Mouse (Mus musculus) midbrain, embryonic 13.5 days (tissue): Measurements from ENCODE around the gene Ppfia4. TPM values are rescaled to one million over a fixed set of nuclear protein-coding genes. Genes with fewer than 3 reads are reported as not detected.

Source experiments
- ATAC-seq: fragments of 200-750 bp; cut with Nextera tagmentation; 2 replicates; pipeline ENCODE4 v1.8.0; 2017; ENCODE audit warnings: mild to moderate bottlenecking, moderate TSS enrichment, moderate library complexity
- H3K27ac ChIP-seq: fragments of 300-500 bp; sonication (generic); 2 replicates; pipeline ENCODE4 v1.5.1; 2015; ENCODE audit warnings: inconsistent platforms, mild to moderate bottlenecking, moderate library complexity
- H3K27me3 ChIP-seq: fragments of 300-500 bp; sonication (generic); 2 replicates; pipeline ENCODE4 v1.6.1; 2015; ENCODE audit warnings: mild to moderate bottlenecking, inconsistent platforms
- H3K36me3 ChIP-seq: fragments of 300-500 bp; sonication (generic); 2 replicates; pipeline ENCODE4 v1.6.1; 2015; ENCODE audit warnings: mild to moderate bottlenecking, inconsistent platforms
- H3K4me1 ChIP-seq: fragments of 300-500 bp; sonication (generic); replicated peaks from 2 replicates; pipeline ENCODE4 v1.6.1; 2015; ENCODE audit warnings: inconsistent platforms
- H3K4me2 ChIP-seq: fragments of 300-500 bp; sonication (generic); replicated peaks from 2 replicates; pipeline ENCODE4 v1.6.1; 2015; ENCODE audit warnings: moderate library complexity, mild to moderate bottlenecking, inconsistent platforms
- H3K4me3 ChIP-seq: fragments of 300-500 bp; sonication (generic); replicated peaks from 2 replicates; pipeline ENCODE4 v1.5.1; 2015; ENCODE audit warnings: mild to moderate bottlenecking, inconsistent platforms
- H3K9ac ChIP-seq: fragments of 300-500 bp; sonication (generic); replicated peaks from 2 replicates; pipeline ENCODE4 v1.6.1; 2015; ENCODE audit warnings: mild to moderate bottlenecking, inconsistent platforms
- H3K9me3 ChIP-seq: fragments of 300-500 bp; sonication (generic); 2 replicates; pipeline ENCODE4 v1.6.1; 2016; ENCODE audit warnings: mild to moderate bottlenecking, inconsistent platforms
- WGBS: fragments of 180-500 bp; shearing (Covaris S2); methylation state at CpG from one replicate; pipeline ENCODE4 v1.1.7; 2015; 5-methylcytosine and 5-hydroxymethylcytosine counted together
- polyA plus RNA-seq: library from polyadenylated mRNA; unstranded; fragments of >200 nt; fragmentation: Nextera tagmentation; extraction: Ambion mirVana; gene quantifications from 2 replicates; pipeline ENCODE4 v1.2.1, GENCODE M21; 2015

Gene Ppfia4
- polyA plus RNA-seq, 1 experiment from 2014 or later: 6.5 TPM

GRCm38 (mm10) chr1:134353326-134353725, 20.6 kb upstream of the Ppfia4 start:
- Histone ChIP-seq H3K27ac (no peak overlapping the region), H3K4me3 (no peak overlapping the region), H3K4me1 (peaks cover 1% of the 10 kb centered on the region; the same call in 1 of the 2 replicates), H3K9ac (no peak overlapping the region), H3K36me3 (peaks cover 84% of the 10 kb centered on the region), H3K27me3 (no peaks in the 10 kb centered on the region), H3K4me2 (no peak overlapping the region), H3K9me3 (no peaks in the 10 kb centered on the region)
- no peak for ATAC-seq
- 94% methylated on average over 2 of the region's 2 CpGs for WGBS

- Histone ChIP-seq H3K27ac (no peak overlapping the region), H3K27me3 (no peaks in the 10 kb centered on the region), H3K9me3 (no peaks in the 10 kb centered on the region), H3K36me3 (peaks cover 59% of the 10 kb centered on the region), H3K4me2 (no peak overlapping the region), H3K4me1 (peaks cover 13% of the 10 kb centered on the region), H3K4me3 (no peak overlapping the region), H3K9ac (no peak overlapping the region)
- 87% methylated on average over 9 of the region's 9 CpGs for WGBS
- ATAC-seq: no peak
These were observed 15.1 kb upstream of the Ppfia4 start for GRCm38 (mm10) chr1:134347791-134348190.

GRCm38 (mm10) chr1:134345075-134345474, 12.3 kb upstream of the Ppfia4 start:
- no peak for ATAC-seq
- peaks cover 31% of the 10 kb centered on the region for H3K36me3 ChIP-seq
- H3K4me2 ChIP-seq: peak overlapping the region; percentile 77
- peaks cover 13% of the 10 kb centered on the region for H3K4me1 ChIP-seq
- no peaks in the 10 kb centered on the region for H3K27me3 ChIP-seq
- H3K4me3 ChIP-seq: peak overlapping the region; percentile 52
- 76% methylated on average over 4 of the region's 4 CpGs for WGBS
- H3K27ac ChIP-seq: no peak overlapping the region
- no peaks in the 10 kb centered on the region for H3K9me3 ChIP-seq
- H3K9ac ChIP-seq: no peak overlapping the region

GRCm38 (mm10) chr1:134344005-134344950, 11.6 kb upstream of the Ppfia4 start:
- WGBS: under 1% methylated on average over 49 of the region's 54 CpGs
- H3K9ac ChIP-seq: peak overlapping the region; percentile 73
- no peak overlapping the region for H3K27ac ChIP-seq
- no peaks in the 10 kb centered on the region for H3K27me3 ChIP-seq
- peak; percentile 93 for ATAC-seq
- peaks cover 24% of the 10 kb centered on the region for H3K36me3 ChIP-seq
- peaks cover 13% of the 10 kb centered on the region for H3K4me1 ChIP-seq
- peak overlapping the region; percentile 52 for H3K4me3 ChIP-seq
- H3K4me2 ChIP-seq: peak overlapping the region; percentile 77
- H3K9me3 ChIP-seq: no peaks in the 10 kb centered on the region

- Histone ChIP-seq H3K4me2 (peak overlapping the region; percentile 77), H3K27ac (no peak overlapping the region), H3K4me1 (peaks cover 13% of the 10 kb centered on the region), H3K9ac (no peak overlapping the region), H3K9me3 (no peaks in the 10 kb centered on the region), H3K27me3 (no peaks in the 10 kb centered on the region), H3K36me3 (peaks cover 21% of the 10 kb centered on the region), H3K4me3 (peak overlapping the region; percentile 52)
- ATAC-seq: no peak
- 9% methylated on average over 2 of the region's 2 CpGs for WGBS
These were observed 10.8 kb upstream of the Ppfia4 start for GRCm38 (mm10) chr1:134343567-134343966.

- no peak overlapping the region for H3K4me3 ChIP-seq
- ATAC-seq: no peak
- H3K9ac ChIP-seq: no peak overlapping the region
- 77% methylated on average over 8 of the region's 8 CpGs for WGBS
- H3K4me1 ChIP-seq: peaks cover 13% of the 10 kb centered on the region
- peaks cover 19% of the 10 kb centered on the region for H3K36me3 ChIP-seq
- 0 out of 2 replicates have a peak overlapping the region, but pooled peaks have one; percentile 77 for H3K4me2 ChIP-seq
- H3K9me3 ChIP-seq: no peaks in the 10 kb centered on the region
- no peak overlapping the region for H3K27ac ChIP-seq
- H3K27me3 ChIP-seq: no peaks in the 10 kb centered on the region
These were observed 10.1 kb upstream of the Ppfia4 start for GRCm38 (mm10) chr1:134342781-134343310.

- Histone ChIP-seq H3K27ac (no peak overlapping the region), H3K4me3 (no peak overlapping the region), H3K9ac (no peak overlapping the region), H3K36me3 (peaks cover 14% of the 10 kb centered on the region), H3K27me3 (no peaks in the 10 kb centered on the region), H3K4me2 (no peak overlapping the region), H3K4me1 (peaks cover 13% of the 10 kb centered on the region), H3K9me3 (no peaks in the 10 kb centered on the region)
- ATAC-seq: no peak
- WGBS: 76% methylated on average over 2 of the region's 2 CpGs
These were observed 9.5 kb upstream of the Ppfia4 start for GRCm38 (mm10) chr1:134342278-134342664.

- no peaks in the 10 kb centered on the region for H3K27me3 ChIP-seq
- H3K4me3 ChIP-seq: no peak overlapping the region
- WGBS: 80% methylated on average over 5 of the region's 5 CpGs
- H3K27ac ChIP-seq: no peak overlapping the region
- peaks cover 10% of the 10 kb centered on the region for H3K36me3 ChIP-seq
- H3K4me1 ChIP-seq: peaks cover 13% of the 10 kb centered on the region
- no peak for ATAC-seq
- no peak overlapping the region for H3K9ac ChIP-seq
- no peak overlapping the region for H3K4me2 ChIP-seq
- no peaks in the 10 kb centered on the region for H3K9me3 ChIP-seq
These were observed 9.0 kb upstream of the Ppfia4 start for GRCm38 (mm10) chr1:134341641-134342277.

GRCm38 (mm10) chr1:134339757-134340619, 7.3 kb upstream of the Ppfia4 start:
- H3K9me3 ChIP-seq: no peaks in the 10 kb centered on the region
- no peak for ATAC-seq
- peaks cover 12% of the 10 kb centered on the region for H3K4me1 ChIP-seq
- H3K9ac ChIP-seq: no peak overlapping the region
- H3K4me3 ChIP-seq: no peak overlapping the region
- no peak overlapping the region for H3K27ac ChIP-seq
- no peaks in the 10 kb centered on the region for H3K36me3 ChIP-seq
- WGBS: 92% methylated on average over 18 of the region's 18 CpGs
- no peak overlapping the region for H3K4me2 ChIP-seq
- no peaks in the 10 kb centered on the region for H3K27me3 ChIP-seq

GRCm38 (mm10) chr1:134339162-134339561, 6.4 kb upstream of the Ppfia4 start:
- Histone ChIP-seq H3K36me3 (no peaks in the 10 kb centered on the region), H3K27me3 (no peaks in the 10 kb centered on the region), H3K9ac (no peak overlapping the region), H3K9me3 (no peaks in the 10 kb centered on the region), H3K4me2 (no peak overlapping the region), H3K27ac (no peak overlapping the region), H3K4me1 (peaks cover 4% of the 10 kb centered on the region), H3K4me3 (no peak overlapping the region)
- no peak for ATAC-seq
- WGBS: 95% methylated on average over 7 of the region's 7 CpGs

GRCm38 (mm10) chr1:134336958-134337710, 4.4 kb upstream of the Ppfia4 start:
- no peak for ATAC-seq
- no peak overlapping the region for H3K4me2 ChIP-seq
- 84% methylated on average over 11 of the region's 11 CpGs for WGBS

More at GRCm38 (mm10) chr1:134336958-134337710, 4.4 kb upstream of the Ppfia4 start:
- peaks cover 9% of the 10 kb centered on the region; the same call in 1 of the 2 replicates for H3K4me1 ChIP-seq
- H3K27me3 ChIP-seq: no peaks in the 10 kb centered on the region
- no peak overlapping the region for H3K27ac ChIP-seq
- no peak overlapping the region for H3K9ac ChIP-seq
- H3K9me3 ChIP-seq: no peaks in the 10 kb centered on the region
- H3K4me3 ChIP-seq: no peak overlapping the region
- H3K36me3 ChIP-seq: no peaks in the 10 kb centered on the region
